Mouse (Mus musculus) c-Kit-positive CD71-positive TER-119-negative erythroid progenitor cells, embryonic 14.5 days (primary cell): ENCODE measurements around the gene Ppp2r5c.
A peak's percentile ranks its signal among the peaks of the same experiment; 100 is the strongest.

ENCODE experiments used
- DNase-seq: peaks from one replicate; pipeline ENCODE4 v3.0.0-alpha.2; 2013; ENCODE audit warnings: low read depth

Gene Ppp2r5c

GRCm38 (mm10) chr12:110558175-110558574, 111.3 kb downstream of the Ppp2r5c start:
- no peak for DNase-seq

- no peak for DNase-seq
These were observed 116.5 kb downstream of the Ppp2r5c start for GRCm38 (mm10) chr12:110563383-110563782.

GRCm38 (mm10) chr12:110564848-110565247, 117.9 kb downstream of the Ppp2r5c start:
- peak; percentile 13 for DNase-seq

- DNase-seq, result no peak
These were observed 119.4 kb downstream of the Ppp2r5c start for GRCm38 (mm10) chr12:110566366-110566765.

GRCm38 (mm10) chr12:110571050-110571449, 124.1 kb downstream of the Ppp2r5c start:
- DNase-seq, result no peak

GRCm38 (mm10) chr12:110572351-110572750, 125.4 kb downstream of the Ppp2r5c start:
- DNase-seq, result no peak

- no peak for DNase-seq
These were observed 126.7 kb downstream of the Ppp2r5c start for GRCm38 (mm10) chr12:110573635-110574034.

- no peak for DNase-seq
These were observed 129.0 kb downstream of the Ppp2r5c start for GRCm38 (mm10) chr12:110575926-110576325.

- no peak for DNase-seq
These were observed 131.4 kb downstream of the Ppp2r5c start for GRCm38 (mm10) chr12:110578333-110578732.

- DNase-seq, result no peak
These were observed 141.7 kb downstream of the Ppp2r5c start for GRCm38 (mm10) chr12:110588622-110589021.

- peak; percentile 46 for DNase-seq
These were observed 143.9 kb downstream of the Ppp2r5c start for GRCm38 (mm10) chr12:110590804-110591259.

GRCm38 (mm10) chr12:110591260-110591883, 144.5 kb downstream of the Ppp2r5c start:
- peak; percentile 99 for DNase-seq

GRCm38 (mm10) chr12:110598527-110598926, 151.6 kb downstream of the Ppp2r5c start:
- peak; percentile 44 for DNase-seq

- DNase-seq, result no peak
These were observed 152.9 kb downstream of the Ppp2r5c start for GRCm38 (mm10) chr12:110599791-110600190.

GRCm38 (mm10) chr12:110600225-110600991, 153.5 kb downstream of the Ppp2r5c start:
- DNase-seq, result no peak

- peak; percentile 86 for DNase-seq
These were observed 154.6 kb downstream of the Ppp2r5c start, which contains the start of gene Dync1h1 for GRCm38 (mm10) chr12:110601241-110602218. Gene Dync1h1, plus strand, starts transcription at chr12:110601452.

- DNase-seq, result no peak
These were observed 159.2 kb downstream of the Ppp2r5c start for GRCm38 (mm10) chr12:110606161-110606560.

GRCm38 (mm10) chr12:110606676-110607075, 159.8 kb downstream of the Ppp2r5c start:
- no peak for DNase-seq

GRCm38 (mm10) chr12:110608460-110609152, 161.7 kb downstream of the Ppp2r5c start:
- DNase-seq, result no peak

GRCm38 (mm10) chr12:110609153-110609497, 162.2 kb downstream of the Ppp2r5c start:
- no peak for DNase-seq

GRCm38 (mm10) chr12:110610713-110611112, 163.8 kb downstream of the Ppp2r5c start:
- DNase-seq, result no peak

- no peak for DNase-seq
These were observed 183.1 kb downstream of the Ppp2r5c start for GRCm38 (mm10) chr12:110630056-110630455.
